Mouse (Mus musculus) intestine, postnatal 0 days (tissue): ENCODE measurements at regions not wholly inside any gene's neighbourhood (a gene's known extent, or its start where the extent isn't known, plus 50 kb on each side); places are given as distances from the start of the nearest gene placed in this dataset.

Experiments
- ATAC-seq: fragments of 200-750 bp; cut with Nextera tagmentation; 2 replicates; pipeline ENCODE4 v1.8.0; 2017; ENCODE audit warnings: mild to moderate bottlenecking, moderate TSS enrichment, moderate library complexity
- H3K27ac ChIP-seq: fragments of 300-500 bp; sonication (generic); 2 replicates; pipeline ENCODE4 v1.5.1; 2014; ENCODE audit warnings: mild to moderate bottlenecking, low read depth, low read length, moderate library complexity
- H3K27me3 ChIP-seq: fragments of 300-500 bp; sonication (generic); replicated peaks from 2 replicates; pipeline ENCODE4 v1.6.1; 2014; ENCODE audit warnings: low read length, mixed read lengths; ENCODE audit not compliant: control insufficient read depth, insufficient read depth
- H3K36me3 ChIP-seq: fragments of 300-500 bp; sonication (generic); 2 replicates; pipeline ENCODE4 v1.6.1; 2014; ENCODE audit warnings: mild to moderate bottlenecking, moderate library complexity; ENCODE audit not compliant: control insufficient read depth, insufficient read depth
- H3K4me1 ChIP-seq: fragments of 300-500 bp; sonication (generic); replicated peaks from 2 replicates; pipeline ENCODE4 v1.6.1; 2014; ENCODE audit warnings: antibody characterized with exemption, low read length, mixed read lengths; ENCODE audit not compliant: control insufficient read depth, insufficient read depth
- H3K4me2 ChIP-seq: fragments of 300-500 bp; sonication (generic); replicated peaks from 2 replicates; pipeline ENCODE4 v1.6.1; 2014; ENCODE audit warnings: low read depth, mild to moderate bottlenecking, moderate library complexity
- H3K4me3 ChIP-seq: fragments of 300-500 bp; sonication (generic); 2 replicates; pipeline ENCODE4 v1.5.1; 2014; ENCODE audit warnings: low read depth, low read length
- H3K9ac ChIP-seq: fragments of 300-500 bp; sonication (generic); 2 replicates; pipeline ENCODE4 v1.6.1; 2014; ENCODE audit warnings: mild to moderate bottlenecking, low read depth, low read length
- H3K9me3 ChIP-seq: fragments of 300-500 bp; sonication (generic); 2 replicates; pipeline ENCODE4 v1.6.1; 2016; ENCODE audit warnings: mixed run types; ENCODE audit not compliant: control insufficient read depth
- CTCF ChIP-seq: sonication (generic); IDR thresholded peaks from 2 replicates; pipeline ENCODE4 v1.5.1; 2016; ENCODE audit warnings: low read depth, mild to moderate bottlenecking, control low read depth, antibody characterized with exemption, moderate library complexity
- WGBS: fragments of 180-500 bp; shearing (Covaris S2); extraction: QIAGEN DNeasy Blood & Tissue Kit; methylation state at CpG from one replicate; pipeline ENCODE4 v1.1.7; 2014; 5-methylcytosine and 5-hydroxymethylcytosine counted together

GRCm38 (mm10) chr8:96929901-96930300 lies 1041.6 kb upstream of the Got2 start:
- Histone ChIP-seq H3K27ac (no peak overlapping the region), H3K36me3 (no peaks in the 10 kb centered on the region), H3K9ac (no peak overlapping the region), H3K9me3 (no peaks in the 10 kb centered on the region), H3K4me3 (no peak overlapping the region), H3K4me1 (no peaks in the 10 kb centered on the region), H3K4me2 (no peak overlapping the region), H3K27me3 (no peaks in the 10 kb centered on the region)
- ATAC-seq: no peak
- 78% methylated on average over 3 of the region's 3 CpGs for WGBS
- no peak for TF ChIP-seq CTCF

DNA sequence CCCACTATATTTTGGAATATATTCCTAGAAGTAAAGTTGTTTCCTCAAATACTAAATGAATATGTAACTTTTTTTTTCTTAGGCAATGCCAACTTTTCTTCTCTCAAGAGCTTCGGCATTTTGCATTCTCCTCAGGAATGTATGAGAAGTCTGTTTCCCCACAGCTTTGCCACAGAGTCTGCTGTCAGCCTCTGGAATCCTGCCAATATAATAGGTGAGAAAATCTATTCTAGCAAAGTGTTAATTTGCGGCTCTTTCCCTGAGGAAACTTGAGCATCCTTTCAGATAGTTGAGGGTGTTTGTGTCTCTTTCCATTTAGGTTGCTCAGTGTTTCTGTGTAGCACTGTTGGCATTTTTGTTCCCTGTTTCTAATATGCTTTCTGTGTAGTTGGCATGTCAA lies 992.6 kb upstream of the Got2 start:
- Histone ChIP-seq H3K36me3 (no peaks in the 10 kb centered on the region), H3K9ac (no peak overlapping the region), H3K4me1 (no peaks in the 10 kb centered on the region), H3K27me3 (no peaks in the 10 kb centered on the region), H3K4me3 (no peak overlapping the region), H3K9me3 (no peaks in the 10 kb centered on the region), H3K4me2 (no peak overlapping the region), H3K27ac (no peak overlapping the region)
- TF ChIP-seq CTCF: no peak
- ATAC-seq: no peak
- 63% methylated on average over 2 of the region's 2 CpGs for WGBS

DNA sequence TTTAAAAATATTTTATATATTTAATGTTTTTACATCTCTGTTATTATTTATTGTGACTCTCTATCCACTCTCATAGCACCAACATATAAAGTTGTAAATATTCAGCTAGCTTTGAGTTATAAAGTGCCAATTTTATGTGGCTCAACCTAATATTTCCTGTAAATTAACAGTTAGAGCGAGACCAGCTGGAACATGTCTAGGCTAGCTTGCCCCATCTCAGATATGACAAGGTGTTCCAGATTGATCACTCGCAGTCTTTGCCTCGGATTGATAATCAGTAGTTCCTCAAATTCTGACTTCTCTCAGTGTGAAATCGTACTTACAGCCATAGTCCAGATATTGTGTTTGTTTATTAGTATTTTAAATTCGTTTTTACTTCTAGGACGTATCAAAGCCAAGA lies 990.4 kb upstream of the Got2 start:
- Histone ChIP-seq H3K4me3 (no peak overlapping the region), H3K27me3 (no peaks in the 10 kb centered on the region), H3K9me3 (no peaks in the 10 kb centered on the region), H3K4me1 (no peaks in the 10 kb centered on the region), H3K9ac (no peak overlapping the region), H3K4me2 (no peak overlapping the region), H3K27ac (no peak overlapping the region), H3K36me3 (no peaks in the 10 kb centered on the region)
- no peak for TF ChIP-seq CTCF
- no peak for ATAC-seq
- WGBS: 79% methylated on average over 6 of the region's 6 CpGs

GRCm38 (mm10) chr8:96873465-96874094 lies 985.2 kb upstream of the Got2 start:
- no peak for ATAC-seq
- no peak for TF ChIP-seq CTCF
- no peaks in the 10 kb centered on the region for H3K27me3 ChIP-seq
- WGBS: 72% methylated on average over 4 of the region's 4 CpGs
- H3K9ac ChIP-seq: no peak overlapping the region
- no peaks in the 10 kb centered on the region for H3K4me1 ChIP-seq
- no peaks in the 10 kb centered on the region for H3K9me3 ChIP-seq
- H3K27ac ChIP-seq: no peak overlapping the region
- no peaks in the 10 kb centered on the region for H3K36me3 ChIP-seq
- no peak overlapping the region for H3K4me2 ChIP-seq
- H3K4me3 ChIP-seq: no peak overlapping the region

DNA sequence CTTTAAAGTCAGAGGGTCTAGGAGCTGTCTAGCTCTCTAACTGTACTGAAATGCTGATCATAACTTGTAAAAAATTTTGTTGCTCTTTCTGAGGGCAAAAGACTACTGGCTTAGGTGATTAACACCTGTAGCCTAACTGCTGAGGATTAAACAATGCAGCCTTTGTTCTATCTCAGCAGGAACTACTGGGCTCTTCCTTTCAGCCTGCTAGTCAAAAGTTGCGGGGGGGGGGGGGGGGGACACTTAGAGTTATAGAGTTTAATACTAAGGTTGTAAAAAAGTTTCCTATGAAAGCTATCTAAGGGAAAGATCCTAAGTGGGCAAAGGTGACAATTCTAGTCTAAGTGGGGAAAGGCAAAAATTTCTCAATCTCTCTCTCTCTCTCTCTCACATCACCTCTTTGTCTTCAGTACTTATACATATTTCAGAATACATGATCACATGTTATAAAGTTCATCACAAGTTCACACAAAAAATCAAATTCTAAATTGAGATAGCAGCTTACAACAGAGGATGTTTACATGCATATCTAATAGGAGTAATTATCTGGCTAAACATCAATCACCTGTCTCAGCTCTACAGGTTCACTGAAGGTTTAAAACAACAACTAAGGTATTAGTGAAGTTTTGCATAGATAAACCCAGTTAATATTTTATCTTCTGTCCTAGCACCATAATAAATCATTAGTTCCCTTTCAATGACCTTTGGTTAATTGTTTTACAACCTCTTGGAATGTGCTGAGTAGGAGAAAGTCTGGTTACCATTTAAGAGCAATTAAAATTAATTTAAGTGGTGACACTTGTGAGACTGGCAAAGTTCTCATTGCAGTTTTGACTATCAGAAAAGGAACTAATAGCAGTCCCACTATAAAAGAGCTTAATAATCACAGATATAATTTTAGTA lies 980.1 kb upstream of the Got2 start:
- Histone ChIP-seq H3K4me2 (no peak overlapping the region), H3K36me3 (no peaks in the 10 kb centered on the region), H3K9ac (no peak overlapping the region), H3K4me1 (no peaks in the 10 kb centered on the region), H3K27ac (no peak overlapping the region), H3K27me3 (no peaks in the 10 kb centered on the region), H3K4me3 (no peak overlapping the region), H3K9me3 (no peaks in the 10 kb centered on the region)
- ATAC-seq: peak; percentile 90
- TF ChIP-seq CTCF: no peak
- WGBS: 20% methylated on average over 1 of the region's 1 CpGs

DNA sequence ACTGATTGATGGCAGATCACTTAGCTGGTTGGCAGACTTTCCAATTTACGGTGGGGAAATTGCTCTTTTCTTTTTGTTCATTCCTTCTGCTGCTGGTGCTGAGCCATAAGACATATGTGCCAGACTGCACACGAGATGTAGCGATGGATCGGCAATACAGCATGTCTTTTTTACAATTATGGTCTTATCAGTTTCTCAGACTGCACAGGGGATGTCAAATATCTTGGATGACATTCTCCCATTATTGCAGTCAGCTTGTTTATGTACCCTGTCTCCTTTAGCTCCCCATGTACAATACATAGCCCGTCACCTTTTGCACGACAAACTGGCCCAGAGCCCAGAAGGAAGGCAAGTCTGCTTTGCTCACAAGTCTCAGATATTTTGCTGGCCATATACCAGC lies 976.3 kb upstream of the Got2 start:
- Histone ChIP-seq H3K4me2 (no peak overlapping the region), H3K27ac (no peak overlapping the region), H3K9me3 (no peaks in the 10 kb centered on the region), H3K9ac (no peak overlapping the region), H3K4me1 (no peaks in the 10 kb centered on the region), H3K36me3 (no peaks in the 10 kb centered on the region), H3K27me3 (no peaks in the 10 kb centered on the region), H3K4me3 (no peak overlapping the region)
- 51% methylated on average over 6 of the region's 6 CpGs for WGBS
- ATAC-seq: no peak
- no peak for TF ChIP-seq CTCF
